Comparison of ENCODE assay signal across 8 mouse cellular contexts in the genomic region with DNA sequence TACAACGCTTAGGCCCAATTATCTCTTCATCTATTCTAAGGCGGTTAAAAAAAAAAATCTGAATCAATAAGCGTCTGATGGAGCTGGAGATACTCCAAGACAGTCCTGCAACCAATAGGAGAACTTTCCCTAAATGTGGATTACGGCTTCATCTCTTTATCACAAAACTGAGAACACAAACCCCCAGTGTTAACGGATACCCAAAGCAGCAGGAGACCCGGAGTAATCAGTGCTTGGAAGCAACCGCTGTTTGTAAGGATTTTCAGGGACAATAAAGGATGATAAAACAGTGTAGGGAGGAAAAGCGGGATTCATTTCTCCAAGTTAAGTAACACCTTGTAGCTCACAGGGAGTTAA. TPM values are rescaled to one million over a fixed set of nuclear protein-coding genes. Genes with fewer than 3 reads are reported as not detected.
DNase-seq lines count a peak whose midpoint lies in the region; ATAC-seq and TF ChIP-seq lines count a peak whose summit lies in the region.

No protein-coding gene starts in this region.

- WGBS in kidney, adult 2 months: 3% methylated on average over 8 of the region's 8 CpGs
- 4% methylated on average over 8 of the region's 8 CpGs for WGBS in forebrain, embryonic 11.5 days
- WGBS in liver, embryonic 13.5 days (ENCODE audit: insufficient replicate concordance): 13% methylated on average over 8 of the region's 8 CpGs

- peak overlapping the region; percentile 96 for H3K9ac ChIP-seq in ES-E14 (ENCODE audit: insufficient read depth, low read depth, low read length, poor library complexity, severe bottlenecking)
- peak overlapping the region; percentile 99 for H3K9ac ChIP-seq in forebrain, embryonic 11.5 days (ENCODE audit: low read length)
- H3K9ac ChIP-seq in liver, embryonic 13.5 days: peak overlapping the region; percentile 79

- H3K4me3 ChIP-seq in kidney, adult 2 months (ENCODE audit: insufficient read depth, low read depth, low read length): peak overlapping the region; percentile 94
- H3K4me3 ChIP-seq in ES-E14 (ENCODE audit: insufficient read depth in 1 of 2, low read depth in 1 of 2, low read length in 2 of 2, poor library complexity in 1 of 2, severe bottlenecking in 1 of 2): peak overlapping the region; percentile 88 to 95
- H3K4me3 ChIP-seq in forebrain, embryonic 11.5 days (ENCODE audit: low read depth, low read length): peak overlapping the region; percentile 92
- peak overlapping the region; percentile 71 for H3K4me3 ChIP-seq in liver, embryonic 13.5 days (replicated peaks)

- no peaks in the 10 kb centered on the region for H3K36me3 ChIP-seq in kidney, adult 2 months (ENCODE audit: control insufficient read depth, insufficient read depth, low read length)
- no peaks in the 10 kb centered on the region for H3K36me3 ChIP-seq in ES-E14 (ENCODE audit: control insufficient read depth, insufficient read depth, low read length, poor library complexity, severe bottlenecking)
- no peaks in the 10 kb centered on the region for H3K36me3 ChIP-seq in forebrain, embryonic 11.5 days (ENCODE audit: control insufficient read depth, insufficient read depth, low read length)
- no peaks in the 10 kb centered on the region for H3K36me3 ChIP-seq in liver, embryonic 13.5 days

- DNase-seq in kidney, adult 2 months: peak; percentile 37
- no peak for DNase-seq in kidney, adult 18-20 months
- no peak for DNase-seq in ES-E14 (ENCODE audit: low read depth, low spot score)
- DNase-seq in forebrain, embryonic 11.5 days (ENCODE audit: low spot score): no peak
- no peak for DNase-seq in liver, embryonic 13.5 days
- DNase-seq in thymus, adult 18-20 months: no peak
- no peak for DNase-seq in gastrocnemius, adult 8-10 months (ENCODE audit: low spot score in 2 of 2)
- no peak for DNase-seq in thymus, postnatal 0 days (ENCODE audit: low spot score)

- H3K4me2 ChIP-seq in forebrain, embryonic 11.5 days (ENCODE audit: low read depth, low read length, severe bottlenecking): peak overlapping the region; percentile 64
- H3K4me2 ChIP-seq in liver, embryonic 13.5 days: peak overlapping the region; percentile 86

- peak overlapping the region; percentile 87 for H3K27ac ChIP-seq in kidney, adult 2 months (ENCODE audit: insufficient read depth, low read depth, low read length)
- H3K27ac ChIP-seq in ES-E14 (ENCODE audit: insufficient read depth, low read depth, low read length, poor library complexity, severe bottlenecking): no peak overlapping the region
- peak overlapping the region; percentile 92 for H3K27ac ChIP-seq in forebrain, embryonic 11.5 days (ENCODE audit: low read depth, low read length)
- no peak overlapping the region for H3K27ac ChIP-seq in liver, embryonic 13.5 days

- no peaks in the 10 kb centered on the region for H3K9me3 ChIP-seq in ES-E14 (ENCODE audit: control insufficient read depth, insufficient read depth, low read depth, low read length)
- no peaks in the 10 kb centered on the region for H3K9me3 ChIP-seq in forebrain, embryonic 11.5 days (ENCODE audit: control insufficient read depth, low read length)
- H3K9me3 ChIP-seq in liver, embryonic 13.5 days (replicated peaks): no peaks in the 10 kb centered on the region

- TF ChIP-seq CTCF in kidney, adult 2 months (conservative IDR thresholded peaks at IDR 0.05; ENCODE audit: insufficient read depth, insufficient read length, low read depth, low read length): no peak

- no peaks in the 10 kb centered on the region for H3K27me3 ChIP-seq in kidney, adult 2 months (replicated peaks; ENCODE audit: control insufficient read depth, insufficient read depth, low read length)
- no peaks in the 10 kb centered on the region for H3K27me3 ChIP-seq in forebrain, embryonic 11.5 days (ENCODE audit: control insufficient read depth, insufficient read depth, low read length)
- peaks cover 50% of the 10 kb centered on the region for H3K27me3 ChIP-seq in liver, embryonic 13.5 days

- no peak for TF ChIP-seq POLR2A in kidney, adult 2 months (IDR thresholded peaks at IDR 0.05; ENCODE audit: low read depth, low read length)

- H3K4me1 ChIP-seq in kidney, adult 2 months (ENCODE audit: control insufficient read depth, insufficient read depth, low read length): peaks cover 9% of the 10 kb centered on the region
- no peaks in the 10 kb centered on the region; a peak in 1 of 4 replicates for H3K4me1 ChIP-seq in ES-E14 (ENCODE audit: control insufficient read depth in 2 of 2, insufficient read depth in 2 of 2, low read length in 2 of 2, poor library complexity in 1 of 2)
- 0 out of 2 replicates have a peak, but pooled peaks cover 2% of the 10 kb centered on the region for H3K4me1 ChIP-seq in forebrain, embryonic 11.5 days (replicated peaks; ENCODE audit: control insufficient read depth, insufficient read depth, low read length)
- peaks cover 27% of the 10 kb centered on the region for H3K4me1 ChIP-seq in liver, embryonic 13.5 days (replicated peaks)

- ATAC-seq in forebrain, embryonic 11.5 days (replicated peaks; ENCODE audit: low FRiP score): no peak
- ATAC-seq in liver, embryonic 13.5 days (ENCODE audit: low read depth): no peak

- in situ Hi-C loops in ES-E14 (cut with MboI; ENCODE audit: low sequenced_read_pairs in 2 of 2, unreplicated experiment in 2 of 2): loop anchor here in 1 of 2 experiments (10.0 kb wide), 1 partner anchor 117 kb away; no protein-coding TSS in a partner anchor

TF ChIP-seq in ES-E14, 5 proteins besides CTCF, POLR2A, EP300 and RAD21:
- TF ChIP-seq ZC3H11A (IDR thresholded peaks at IDR 0.05; ENCODE audit: borderline replicate concordance, low read depth, low read length): no peak
- TF ChIP-seq HCFC1 (IDR thresholded peaks at IDR 0.05; ENCODE audit: borderline replicate concordance, insufficient read depth, low read length): no peak
- TF ChIP-seq CHD2 (IDR thresholded peaks at IDR 0.05; ENCODE audit: low read depth, low read length): no peak
- TF ChIP-seq ZNF384 (IDR thresholded peaks at IDR 0.05; ENCODE audit: low read depth, low read length): no peak
- no peak for TF ChIP-seq MAFK (IDR thresholded peaks at IDR 0.05; ENCODE audit: insufficient read depth, low read depth, low read length)

RNA-seq across cellular contexts. Expression of a gene that starts 0.9 kb away (rescaled TPM):
- 6.0 and 6.3 TPM in 2 replicates for polyA plus RNA-seq in kidney, adult 2 months (2012; rRNA removed)
- 2.1 and 3.0 TPM in 2 replicates for total RNA-seq in ES-E14 (2012; rRNA removed)
- 11.8 and 12.6 TPM in 2 replicates for polyA plus RNA-seq in forebrain, embryonic 11.5 days (2014; fragmentation: Nextera tagmentation; extraction: Ambion mirVana)
- polyA plus RNA-seq in liver, embryonic 13.5 days (2015; fragmentation: Nextera tagmentation; extraction: Ambion mirVana): 0.40 and 0.45 TPM in 2 replicates
- 10 to 100 TPM in 3 of 4 experiments, 1 to 10 TPM in 1; 9.3 to 14.0 (median 10.5) TPM for total RNA-seq in gastrocnemius, adult 8-10 months (2022)
- polyA plus RNA-seq in thymus, postnatal 0 days (2015; fragmentation: Nextera tagmentation; extraction: Ambion mirVana): 1.6 TPM in 2 replicates

Comparison
In these comparisons a context has a peak if more than half of its experiments do, and no peak if none do; other contexts are left out.
1. H3K27ac ChIP-seq: peak in kidney, adult 2 months (single experiment) and forebrain, embryonic 11.5 days (single experiment); none in ES-E14 (single experiment) and liver, embryonic 13.5 days (single experiment).
2. Peak in every context shown above with its lines, with median percentiles within 50 percentile points of each other: H3K4me3 ChIP-seq and H3K9ac ChIP-seq.